Mouse (Mus musculus): Measurements from ENCODE around the gene Zfx.

Gene Zfx

GRCm38 (mm10) chrX:94123059-94123839, at the start of gene Zfx:
TSS of gene Zfx (minus strand) at chrX:94123702.
- peak; percentile 58 for DNase-seq

GRCm38 (mm10) chrX:94169348-94169747, 45.8 kb upstream of the Zfx start:
- no peak for DNase-seq

GRCm38 (mm10) chrX:94152251-94152830, 28.8 kb upstream of the Zfx start:
- no peak for DNase-seq

- DNase-seq: no peak
Observed at GRCm38 (mm10) chrX:94150471-94150870, 27.0 kb upstream of the Zfx start.

- DNase-seq: no peak
Observed at GRCm38 (mm10) chrX:94142004-94142771, 18.7 kb upstream of the Zfx start.

GRCm38 (mm10) chrX:94140080-94140479, 16.6 kb upstream of the Zfx start:
- no peak for DNase-seq

GRCm38 (mm10) chrX:94138256-94138655, 14.8 kb upstream of the Zfx start:
- no peak for DNase-seq

- DNase-seq: no peak
Observed at GRCm38 (mm10) chrX:94135084-94135483, 11.6 kb upstream of the Zfx start.

GRCm38 (mm10) chrX:94133551-94133950, 10.0 kb upstream of the Zfx start:
- DNase-seq: no peak

GRCm38 (mm10) chrX:94132239-94132638, 8.7 kb upstream of the Zfx start:
- no peak for DNase-seq

GRCm38 (mm10) chrX:94129712-94130111, 6.2 kb upstream of the Zfx start:
- DNase-seq: no peak

- DNase-seq: no peak
Observed at GRCm38 (mm10) chrX:94125950-94126349, 2.4 kb upstream of the Zfx start.

GRCm38 (mm10) chrX:94122709-94123058, 818 bp downstream of the Zfx start:
- DNase-seq: no peak

GRCm38 (mm10) chrX:94121866-94122708, 1.4 kb downstream of the Zfx start:
- peak; percentile 78 for DNase-seq

GRCm38 (mm10) chrX:94121161-94121856, 2.2 kb downstream of the Zfx start:
- no peak for DNase-seq

GRCm38 (mm10) chrX:94118350-94118749, 5.2 kb downstream of the Zfx start:
- no peak for DNase-seq

GRCm38 (mm10) chrX:94115882-94116281, 7.6 kb downstream of the Zfx start:
- no peak for DNase-seq

GRCm38 (mm10) chrX:94105964-94106363, 17.5 kb downstream of the Zfx start:
- DNase-seq: no peak

GRCm38 (mm10) chrX:94102938-94103337, 20.6 kb downstream of the Zfx start:
- DNase-seq: no peak

GRCm38 (mm10) chrX:94100561-94100960, 22.9 kb downstream of the Zfx start:
- no peak for DNase-seq

GRCm38 (mm10) chrX:94091001-94091400, 32.5 kb downstream of the Zfx start:
- DNase-seq: no peak

GRCm38 (mm10) chrX:94061246-94061645, 62.3 kb downstream of the Zfx start:
- DNase-seq: no peak
